Mouse (Mus musculus): ENCODE results near the gene Trim58. TPM values are rescaled to one million over a fixed set of nuclear protein-coding genes. Genes with fewer than 3 reads are reported as not detected.

Trim58 gene
- 0.09 and 0.11 TPM in 2 replicates for polyA plus RNA-seq (2015; fragmentation: Nextera tagmentation; extraction: Ambion mirVana)

DNA sequence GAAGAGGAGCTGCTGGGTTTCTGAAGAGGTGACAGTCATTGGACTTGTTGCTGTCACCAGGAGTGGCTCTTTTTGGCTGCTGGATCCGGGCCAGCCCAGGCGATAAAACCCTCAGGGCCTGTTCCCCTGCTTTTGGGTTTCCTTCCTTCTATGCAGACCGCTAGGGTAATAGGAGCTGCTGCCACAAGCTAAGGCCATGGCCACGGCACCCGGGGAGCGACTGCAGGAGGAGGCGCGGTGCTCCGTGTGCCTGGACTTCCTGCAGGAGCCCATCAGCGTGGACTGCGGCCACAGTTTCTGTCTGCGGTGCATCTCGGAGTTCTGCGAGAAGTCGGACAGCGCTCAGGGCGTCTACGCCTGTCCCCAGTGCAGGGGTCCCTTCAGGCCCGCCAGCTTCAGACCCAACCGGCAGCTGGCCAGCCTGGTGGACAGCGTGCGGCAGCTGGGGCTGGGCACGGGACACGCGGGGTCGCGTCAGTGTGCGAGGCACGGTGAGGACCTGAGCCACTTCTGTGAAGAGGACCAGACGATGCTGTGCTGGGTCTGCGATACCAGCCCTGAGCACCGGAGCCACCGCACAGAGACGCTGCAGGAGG lies at the start of gene Trim58:
Gene Trim58, plus strand, starts transcription at position 194 of the 596 bp plus-strand sequence.
- peaks cover 53% of the 10 kb centered on the region for H3K27me3 ChIP-seq
- no peak within 1 kb of the TSS; the same call in 1 of the 2 replicates for H3K27ac ChIP-seq
- no peaks in the 10 kb centered on the region for H3K9me3 ChIP-seq
- WGBS, result 3% methylated on average over 34 of the region's 34 CpGs
- H3K9ac ChIP-seq, result peak within 1 kb of the TSS; percentile 61
- peak within 1 kb of the TSS; percentile 74 for H3K4me2 ChIP-seq (replicated peaks)
- no peaks in the 10 kb centered on the region for H3K36me3 ChIP-seq
- H3K4me3 ChIP-seq, result peak within 1 kb of the TSS; percentile 41
- ATAC-seq (ENCODE audit: low FRiP score, low read depth), result 0 out of 2 replicates have a peak, but pooled peaks have one; percentile 32
- H3K4me1 ChIP-seq, result peaks cover 7% of the 10 kb centered on the region; the same call in 1 of the 2 replicates

GRCm38 (mm10) chr11:58594814-58595213 lies 45.5 kb upstream of the Trim58 start, which contains the start of gene Olfr324:
TSS of gene Olfr324 (plus strand) at chr11:58595114.
- Histone ChIP-seq H3K4me1 (no peaks in the 10 kb centered on the region), H3K36me3 (no peaks in the 10 kb centered on the region), H3K9ac (no peak within 1 kb of the TSS), H3K4me2 (replicated peaks) (no peak within 1 kb of the TSS), H3K9me3 (0 out of 2 replicates have a peak, but pooled peaks cover 2% of the 10 kb centered on the region), H3K27ac (no peak within 1 kb of the TSS), H3K27me3 (no peaks in the 10 kb centered on the region), H3K4me3 (no peak within 1 kb of the TSS)
- no peak for ATAC-seq (ENCODE audit: low FRiP score, low read depth)
- WGBS, result 75% methylated on average over 6 of the region's 6 CpGs

GRCm38 (mm10) chr11:58597837-58598236 lies 42.4 kb upstream of the Trim58 start:
- Histone ChIP-seq H3K27ac (no peak overlapping the region), H3K9ac (no peak overlapping the region), H3K4me2 (replicated peaks) (no peak overlapping the region), H3K4me3 (no peak overlapping the region), H3K4me1 (no peaks in the 10 kb centered on the region), H3K27me3 (no peaks in the 10 kb centered on the region), H3K9me3 (no peaks in the 10 kb centered on the region), H3K36me3 (no peaks in the 10 kb centered on the region)
- ATAC-seq (ENCODE audit: low FRiP score, low read depth), result no peak
- WGBS, result 88% methylated on average over 13 of the region's 13 CpGs

GRCm38 (mm10) chr11:58602062-58602461 lies 38.2 kb upstream of the Trim58 start:
- H3K4me1 ChIP-seq, result no peaks in the 10 kb centered on the region
- no peak overlapping the region for H3K27ac ChIP-seq
- H3K36me3 ChIP-seq, result no peaks in the 10 kb centered on the region
- no peaks in the 10 kb centered on the region for H3K27me3 ChIP-seq
- H3K4me3 ChIP-seq, result no peak overlapping the region
- no peak overlapping the region for H3K9ac ChIP-seq
- no peak for ATAC-seq (ENCODE audit: low FRiP score, low read depth)
- H3K4me2 ChIP-seq (replicated peaks), result no peak overlapping the region
- H3K9me3 ChIP-seq, result no peaks in the 10 kb centered on the region

DNA sequence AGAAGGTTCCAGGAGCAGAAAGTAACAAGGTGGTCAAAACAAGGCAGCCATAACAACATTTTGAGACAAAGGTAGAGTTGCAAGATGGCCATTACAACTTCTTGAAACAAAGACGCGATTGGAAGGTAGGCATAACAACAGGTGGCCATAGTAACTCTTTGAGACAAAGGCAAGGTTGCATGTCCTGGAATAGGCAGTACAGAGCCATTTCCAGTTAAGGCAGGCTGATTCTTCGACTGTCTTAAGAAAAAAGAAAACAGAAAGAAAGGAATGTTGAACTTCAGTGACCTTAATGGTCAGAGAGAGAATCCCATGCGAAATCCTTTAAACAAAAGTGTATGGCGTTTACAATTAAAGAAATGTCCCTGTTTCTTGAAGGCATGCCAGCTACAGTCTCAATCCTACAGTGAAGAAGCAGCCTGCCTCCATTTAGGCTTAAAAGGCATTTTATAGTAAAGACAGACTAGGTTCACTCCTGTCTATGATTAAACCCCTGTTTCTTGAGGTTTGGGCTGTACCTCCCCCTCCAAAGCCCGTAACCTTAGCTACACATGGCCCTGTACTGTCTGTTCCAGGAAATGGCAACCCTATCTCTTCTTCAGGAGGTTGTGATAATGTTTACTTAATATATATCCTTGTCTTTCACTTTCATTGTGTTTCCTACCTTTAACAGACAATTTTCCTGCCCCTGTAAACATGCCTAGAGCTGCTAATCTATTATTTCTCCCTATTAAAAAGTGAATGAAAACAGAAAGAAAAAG lies 37.3 kb upstream of the Trim58 start:
- Histone ChIP-seq H3K4me3 (no peak overlapping the region), H3K36me3 (no peaks in the 10 kb centered on the region), H3K4me2 (replicated peaks) (no peak overlapping the region), H3K27me3 (no peaks in the 10 kb centered on the region), H3K9me3 (no peaks in the 10 kb centered on the region), H3K4me1 (no peaks in the 10 kb centered on the region), H3K27ac (no peak overlapping the region), H3K9ac (no peak overlapping the region)
- WGBS, result 80% methylated on average over 6 of the region's 6 CpGs
- no peak for ATAC-seq (ENCODE audit: low FRiP score, low read depth)

GRCm38 (mm10) chr11:58604688-58605087 lies 35.6 kb upstream of the Trim58 start:
- WGBS, result 68% methylated on average over 2 of the region's 2 CpGs
- no peak overlapping the region for H3K4me3 ChIP-seq
- H3K27ac ChIP-seq, result no peak overlapping the region
- no peaks in the 10 kb centered on the region for H3K36me3 ChIP-seq
- H3K4me1 ChIP-seq, result no peaks in the 10 kb centered on the region
- H3K9ac ChIP-seq, result no peak overlapping the region
- no peak overlapping the region for H3K4me2 ChIP-seq (replicated peaks)
- no peak for ATAC-seq (ENCODE audit: low FRiP score, low read depth)
- H3K9me3 ChIP-seq, result no peaks in the 10 kb centered on the region
- no peaks in the 10 kb centered on the region for H3K27me3 ChIP-seq

- H3K27me3 ChIP-seq, result no peaks in the 10 kb centered on the region
- no peak overlapping the region for H3K4me3 ChIP-seq
- no peak for ATAC-seq (ENCODE audit: low FRiP score, low read depth)
- H3K36me3 ChIP-seq, result no peaks in the 10 kb centered on the region
- H3K27ac ChIP-seq, result no peak overlapping the region
- H3K9ac ChIP-seq, result no peak overlapping the region
- WGBS, result 86% methylated on average over 3 of the region's 3 CpGs
- H3K4me1 ChIP-seq, result no peaks in the 10 kb centered on the region
- no peak overlapping the region for H3K4me2 ChIP-seq (replicated peaks)
- no peaks in the 10 kb centered on the region for H3K9me3 ChIP-seq
Observed at GRCm38 (mm10) chr11:58605228-58605627, 35.0 kb upstream of the Trim58 start.

- ATAC-seq (ENCODE audit: low FRiP score, low read depth), result no peak
- 89% methylated on average over 12 of the region's 12 CpGs for WGBS
Observed at GRCm38 (mm10) chr11:58606177-58606919, 33.9 kb upstream of the Trim58 start.

DNA sequence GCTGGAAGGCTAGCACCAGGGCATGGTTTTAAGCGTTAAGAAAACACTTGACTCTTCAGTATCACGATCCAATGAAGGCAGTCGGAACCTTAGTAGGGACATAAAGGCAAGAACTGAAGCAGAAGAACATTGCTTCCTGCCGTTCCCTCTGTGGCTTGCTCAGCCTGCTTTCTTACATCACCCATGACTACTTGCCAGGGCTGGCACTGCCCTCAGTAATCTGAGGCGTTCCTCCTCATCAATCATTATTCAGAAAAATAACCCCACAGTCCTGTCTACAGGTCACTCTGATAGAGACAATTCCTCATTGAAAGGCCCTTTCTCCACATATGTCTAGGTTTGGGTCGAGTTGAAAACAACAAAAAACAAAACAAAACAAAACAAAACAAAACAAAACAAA lies 33.2 kb upstream of the Trim58 start:
- 84% methylated on average over 6 of the region's 6 CpGs for WGBS
- no peak overlapping the region for H3K27ac ChIP-seq
- no peaks in the 10 kb centered on the region for H3K36me3 ChIP-seq
- ATAC-seq (ENCODE audit: low FRiP score, low read depth), result no peak
- H3K9me3 ChIP-seq, result no peaks in the 10 kb centered on the region
- H3K4me2 ChIP-seq (replicated peaks), result no peak overlapping the region
- H3K4me3 ChIP-seq, result no peak overlapping the region
- H3K9ac ChIP-seq, result no peak overlapping the region
- H3K4me1 ChIP-seq, result no peaks in the 10 kb centered on the region
- H3K27me3 ChIP-seq, result no peaks in the 10 kb centered on the region

More at GRCm38 (mm10) chr11:58606177-58606919, 33.9 kb upstream of the Trim58 start:
- Histone ChIP-seq H3K4me2 (replicated peaks) (no peak overlapping the region), H3K4me3 (no peak overlapping the region), H3K4me1 (no peaks in the 10 kb centered on the region), H3K36me3 (no peaks in the 10 kb centered on the region), H3K27me3 (no peaks in the 10 kb centered on the region), H3K9me3 (no peaks in the 10 kb centered on the region), H3K27ac (no peak overlapping the region), H3K9ac (no peak overlapping the region)

DNA sequence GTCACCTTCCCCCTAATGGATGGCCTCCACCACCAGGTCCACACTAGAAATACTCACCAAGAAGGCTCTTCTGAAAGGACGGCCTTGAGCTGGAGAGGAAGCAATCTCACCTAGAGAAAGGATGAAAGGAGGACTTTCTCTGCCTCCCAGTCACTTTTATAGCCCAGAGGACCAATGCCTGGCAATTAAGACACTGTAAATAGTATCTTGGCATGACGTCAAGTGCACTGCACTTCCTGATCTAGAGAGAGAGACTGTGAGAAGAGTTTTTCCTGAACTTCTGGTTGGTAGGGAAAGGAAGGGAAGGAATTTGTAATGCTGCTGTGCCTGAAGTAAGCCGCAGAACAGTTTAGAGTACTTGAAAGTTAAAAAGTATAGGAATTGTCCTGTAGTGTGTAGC lies 26.9 kb upstream of the Trim58 start:
- no peaks in the 10 kb centered on the region for H3K4me1 ChIP-seq
- H3K27ac ChIP-seq, result no peak overlapping the region
- no peaks in the 10 kb centered on the region for H3K9me3 ChIP-seq
- no peaks in the 10 kb centered on the region for H3K36me3 ChIP-seq
- no peak overlapping the region for H3K4me3 ChIP-seq
- WGBS, result 53% methylated on average over 3 of the region's 3 CpGs
- no peak overlapping the region for H3K4me2 ChIP-seq (replicated peaks)
- ATAC-seq (ENCODE audit: low FRiP score, low read depth), result no peak
- H3K9ac ChIP-seq, result no peak overlapping the region
- no peaks in the 10 kb centered on the region for H3K27me3 ChIP-seq

DNA sequence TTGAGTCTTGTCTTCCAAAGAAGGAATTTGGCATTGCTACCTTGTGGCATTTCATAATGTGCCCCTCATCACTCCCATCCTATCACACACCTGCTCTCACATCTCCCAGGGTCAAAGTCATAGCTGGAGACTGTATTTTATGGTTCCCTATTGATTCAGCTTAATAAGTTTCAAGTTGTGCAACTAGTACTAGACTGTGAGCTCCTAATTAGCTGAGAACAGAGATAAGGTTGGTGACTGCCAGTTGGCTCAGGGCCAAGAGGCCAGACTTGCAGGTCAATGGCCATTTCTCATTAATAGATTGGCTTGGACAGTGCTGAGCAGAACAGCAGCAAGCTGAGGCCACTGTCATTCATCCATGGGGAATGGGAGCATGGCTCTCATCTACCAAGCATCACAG lies 25.7 kb upstream of the Trim58 start:
- no peak for ATAC-seq (ENCODE audit: low FRiP score, low read depth)

DNA sequence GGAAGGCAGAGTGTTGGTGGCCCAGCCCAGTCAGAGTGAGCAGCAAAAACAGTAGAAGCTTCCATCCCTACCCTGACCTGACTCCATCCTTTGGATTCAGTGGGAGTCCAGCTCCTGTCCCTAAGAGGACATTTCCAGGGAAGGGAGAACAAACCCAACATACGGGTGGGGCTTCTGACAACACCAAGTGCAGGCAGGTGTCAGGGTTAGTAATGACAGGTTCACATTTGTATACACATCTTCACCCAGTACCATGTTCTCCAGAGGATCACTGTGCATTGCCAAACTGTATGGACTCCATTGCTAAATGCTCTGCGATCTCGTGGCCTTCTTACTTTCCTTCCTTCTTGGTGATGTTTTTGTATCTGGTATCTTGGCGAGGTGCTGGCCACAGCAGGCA lies 24.3 kb upstream of the Trim58 start, which contains the start of gene 2210407C18Rik:
Gene 2210407C18Rik, minus strand, starts transcription at position 101 of the 400 bp plus-strand sequence.
- no peak for ATAC-seq (ENCODE audit: low FRiP score, low read depth)
- no peak within 1 kb of the TSS for H3K9ac ChIP-seq
- 93% methylated on average over 4 of the region's 4 CpGs for WGBS
- no peak within 1 kb of the TSS for H3K27ac ChIP-seq
- H3K36me3 ChIP-seq, result no peaks in the 10 kb centered on the region
- no peaks in the 10 kb centered on the region for H3K4me1 ChIP-seq
- H3K27me3 ChIP-seq, result no peaks in the 10 kb centered on the region
- H3K4me2 ChIP-seq (replicated peaks), result no peak within 1 kb of the TSS
- H3K9me3 ChIP-seq, result no peaks in the 10 kb centered on the region
- H3K4me3 ChIP-seq, result no peak within 1 kb of the TSS

More for the DNA sequence above, 25.7 kb upstream of the Trim58 start:
- Histone ChIP-seq H3K9ac (no peak overlapping the region), H3K9me3 (no peaks in the 10 kb centered on the region), H3K4me2 (replicated peaks) (no peak overlapping the region), H3K4me1 (no peaks in the 10 kb centered on the region), H3K36me3 (no peaks in the 10 kb centered on the region), H3K27ac (no peak overlapping the region), H3K27me3 (no peaks in the 10 kb centered on the region), H3K4me3 (no peak overlapping the region)
